Mouse (Mus musculus) erythroblast, embryonic 14.5 days (primary cell): Measurements from ENCODE around the gene Uvrag.

Experiments
- GATA1 ChIP-seq: IDR thresholded peaks from 2 replicates; pipeline ENCODE4 v1.6.1; 2012; ENCODE audit warnings: low read length, inconsistent platforms, mixed read lengths
- TAL1 ChIP-seq: IDR thresholded peaks from 3 replicates; pipeline ENCODE4 v1.6.1; 2012; ENCODE audit warnings: low read length, inconsistent platforms, mixed read lengths

DNA sequence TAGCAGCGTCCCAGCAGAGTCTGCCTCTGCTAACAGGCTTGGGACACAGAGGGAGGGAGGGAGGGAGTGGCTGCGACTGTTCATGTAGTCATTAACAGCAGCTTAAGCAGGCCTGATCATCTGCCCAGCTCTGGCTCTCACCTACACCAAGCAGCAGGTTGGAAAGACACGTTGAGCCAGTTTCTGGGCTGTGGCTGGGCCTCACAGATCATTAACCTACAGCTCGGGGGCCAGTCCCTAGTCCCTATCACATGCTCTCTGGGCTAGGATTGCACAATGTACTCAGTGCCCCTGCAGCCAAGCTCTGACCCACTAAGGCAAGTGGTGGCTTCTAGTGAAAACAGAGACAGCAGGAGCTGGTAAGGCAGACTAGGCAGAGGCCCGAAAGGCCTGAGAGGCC, 27.0 kb upstream of the Uvrag start:
- TF ChIP-seq TAL1 (no peak), GATA1 (no peak)
